Mouse (Mus musculus) embryonic fibroblast, embryonic 13.5 days (primary cell): ENCODE data around the gene Pias3.

Source experiments
- CTCF ChIP-seq: IDR thresholded peaks from 2 replicates; pipeline ENCODE4 v1.5.1; 2011; ENCODE audit warnings: mild to moderate bottlenecking, control low read depth, low read length, moderate library complexity, borderline replicate concordance; ENCODE audit not compliant: insufficient read depth
- POLR2A ChIP-seq: IDR thresholded peaks from 2 replicates; pipeline ENCODE4 v1.6.1; 2011; ENCODE audit warnings: low read depth, mild to moderate bottlenecking, control low read depth, low read length, moderate library complexity

- TF ChIP-seq CTCF (no peak), POLR2A (no peak)
These were observed 31.8 kb downstream of the Pias3 start for GRCm38 (mm10) chr3:96727828-96728633.
